Mouse (Mus musculus) kidney, adult 2 months (tissue): Measurements from ENCODE around the gene Gm21885.

Source experiments
- CTCF ChIP-seq: fragments of 200-500 bp; conservative IDR thresholded peaks from 2 replicates; pipeline ENCODE4 v1.5.1; 2011; ENCODE audit warnings: low read depth, mild to moderate bottlenecking, control low read depth, low read length, moderate library complexity, mixed read lengths; ENCODE audit not compliant: insufficient read depth, insufficient read length
- POLR2A ChIP-seq: fragments of 200-500 bp; IDR thresholded peaks from one replicate; pipeline ENCODE4 v1.6.1; 2011; ENCODE audit warnings: low read depth, low read length, control low read depth

- TF ChIP-seq POLR2A (no peak), CTCF (peak; percentile 65)
These were observed 47.7 kb downstream of the Gm21885 start for GRCm38 (mm10) chr11:94329270-94329891.
